Mouse (Mus musculus) adrenal gland, adult 8-10 months (tissue): ENCODE data around the gene Dcaf12l2. TPM values are rescaled to one million over a fixed set of nuclear protein-coding genes. Genes with fewer than 3 reads are reported as not detected.

Experiments used
- DNase-seq: peaks from one replicate; pipeline ENCODE4 v3.0.0; 2022
- total RNA-seq, 4 experiments: library from RNA; stranded (reverse); gene quantifications; 2 replicates each; pipeline ENCODE4 v1.2.4; 2022

Gene Dcaf12l2
- not detected for total RNA-seq

DNA sequence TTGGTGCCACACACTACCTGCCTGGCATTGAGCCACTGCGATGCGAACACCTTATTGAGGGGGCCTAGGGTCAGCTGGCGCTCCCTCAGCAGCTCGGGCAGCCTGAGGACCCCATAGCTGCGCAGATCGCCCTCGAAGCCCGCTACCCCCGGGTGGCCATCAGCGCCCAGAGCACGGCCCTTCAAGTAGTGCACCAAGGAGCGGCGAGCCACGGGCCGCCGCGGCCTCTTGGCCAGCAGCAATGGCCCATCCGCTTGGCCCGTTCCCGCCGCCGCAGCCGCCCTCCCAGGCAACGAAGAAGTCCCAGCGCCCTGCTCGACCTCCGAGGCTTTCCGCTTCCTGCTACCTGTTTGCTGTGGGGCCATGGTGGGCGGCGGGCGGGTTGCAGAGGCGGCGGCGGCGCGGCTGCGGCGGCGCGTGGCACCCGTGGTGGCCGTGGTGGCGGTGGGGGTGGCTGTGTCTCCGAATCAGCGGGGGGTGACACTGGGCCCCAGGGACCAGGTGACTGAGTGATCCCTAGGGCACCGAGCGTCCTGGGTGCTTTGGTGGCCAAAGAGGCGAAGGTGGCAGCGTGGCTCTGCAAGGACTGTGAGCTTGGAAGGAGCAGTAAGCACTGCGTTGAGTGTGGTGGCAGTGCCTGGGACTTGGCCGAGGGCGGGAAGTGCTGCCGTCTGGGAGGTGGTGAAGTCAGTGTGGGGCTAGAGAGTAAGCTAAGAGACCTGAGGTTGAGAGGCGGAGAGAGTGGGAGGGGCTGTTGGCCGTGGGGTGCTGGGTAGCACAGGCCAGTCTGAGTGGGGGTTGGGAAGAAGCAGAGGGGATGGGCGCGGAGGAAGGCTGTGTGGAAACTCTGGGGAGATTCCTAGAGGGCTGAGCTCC, at the start of gene Dcaf12l2:
TSS of gene Dcaf12l2 (minus strand) at position 697 of the 876 bp plus-strand sequence.
- no peak for DNase-seq

DNA sequence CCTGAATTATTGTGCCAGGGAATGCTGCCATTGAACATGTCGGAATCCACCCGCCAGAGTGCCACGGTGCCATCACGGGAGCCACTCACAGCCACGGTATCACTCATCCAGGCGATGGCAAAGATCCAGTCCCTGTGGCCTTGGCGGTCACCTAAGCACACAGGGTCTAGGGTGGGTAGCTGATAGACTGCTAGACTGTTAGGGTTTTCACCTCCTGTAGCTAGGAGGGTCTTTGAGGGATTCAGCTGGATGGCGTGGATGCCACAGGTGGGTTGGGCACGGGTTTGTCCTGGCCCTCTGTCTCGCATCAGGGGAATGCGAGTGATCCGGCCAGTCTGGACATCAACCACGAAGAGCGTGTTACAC, 879 bp downstream of the Dcaf12l2 start:
- no peak for DNase-seq
